Mouse (Mus musculus): Measurements from ENCODE around the gene Mmadhc.

The Mmadhc gene

GRCm38 (mm10) chr2:50265215-50265785 is 31.3 kb downstream of the Mmadhc start:
- DNase-seq (ENCODE audit: low spot score in 2 of 2), result no peak

GRCm38 (mm10) chr2:50264059-50264458 is 32.5 kb downstream of the Mmadhc start:
- DNase-seq (ENCODE audit: low spot score in 2 of 2), result no peak

DNA sequence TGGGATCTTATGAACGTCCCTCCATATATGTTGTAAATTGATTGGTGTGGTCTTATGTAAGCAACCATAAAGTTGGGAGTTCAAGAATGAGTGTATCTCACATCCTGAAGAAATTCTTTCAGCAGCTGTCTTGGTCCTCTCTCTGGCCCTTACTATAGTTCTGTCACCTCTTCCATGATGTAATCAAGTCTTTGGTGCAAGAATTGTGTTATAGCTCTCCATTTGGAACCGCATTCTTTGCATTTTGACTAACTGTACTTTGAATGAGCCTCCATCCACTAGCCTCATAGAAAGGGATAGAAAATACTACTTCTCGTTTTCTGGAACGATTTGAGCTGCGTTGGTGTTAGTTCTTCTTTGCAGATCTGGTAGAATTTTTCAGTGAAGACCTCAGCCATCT is 41.6 kb downstream of the Mmadhc start:
- no peak for DNase-seq (ENCODE audit: low spot score in 2 of 2)

DNA sequence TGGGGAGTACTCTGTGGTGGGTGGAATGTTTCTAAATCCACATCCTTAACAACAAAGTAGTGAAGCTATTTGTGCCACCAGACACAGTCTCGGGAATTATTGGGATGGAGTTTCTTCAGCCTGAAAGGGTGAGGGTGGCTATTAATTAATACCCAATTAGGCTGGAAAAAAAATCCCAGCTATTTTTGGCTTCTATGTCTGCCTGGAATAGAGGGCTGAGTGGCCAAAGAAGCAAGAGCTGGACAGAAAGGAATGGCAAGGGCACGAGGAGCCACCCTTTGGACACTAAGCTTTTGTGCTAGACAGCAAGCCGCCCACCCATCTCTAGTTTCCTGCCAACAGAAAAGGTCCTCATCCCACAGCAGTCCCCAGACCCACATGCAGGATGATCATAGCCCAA is 48.0 kb downstream of the Mmadhc start:
- no peak for DNase-seq (ENCODE audit: low spot score in 2 of 2)

DNA sequence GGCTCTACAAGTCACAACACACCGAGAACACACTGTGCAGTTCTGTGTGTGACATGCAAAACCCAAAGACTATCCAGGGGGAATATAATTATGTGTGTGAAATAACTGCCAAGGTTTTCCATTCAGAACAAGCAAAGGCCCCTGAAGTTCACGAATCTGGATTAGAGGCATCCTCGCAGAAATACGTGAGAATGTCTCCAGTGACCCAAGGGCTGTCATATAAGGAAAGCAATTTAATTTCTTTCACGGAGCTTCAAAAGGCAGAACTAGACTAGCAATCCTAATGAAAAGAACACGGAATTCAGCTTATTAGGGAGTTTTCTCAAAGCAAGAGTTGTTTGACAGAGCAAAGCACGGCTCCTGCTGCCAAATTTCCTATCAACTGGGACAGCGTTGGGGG is 63.1 kb downstream of the Mmadhc start:
- no peak for DNase-seq (ENCODE audit: low spot score in 2 of 2)
